Mouse (Mus musculus) cerebellum, adult 2 months (tissue): ENCODE measurements at regions not wholly inside any gene's neighbourhood (a gene's known extent, or its start where the extent isn't known, plus 50 kb on each side); places are given as distances from the start of the nearest gene placed in this dataset.

Experiments used
- DNase-seq, 2 experiments: peaks; one replicate each; pipeline ENCODE4 v3.0.0; 2021
- H3K27ac ChIP-seq: fragments of 200-500 bp; 2 replicates; pipeline ENCODE4 v1.5.1; 2012; ENCODE audit warnings: low read length, control low read depth, inconsistent platforms; ENCODE audit not compliant: insufficient read depth
- H3K27me3 ChIP-seq: fragments of 200-500 bp; 2 replicates; pipeline ENCODE4 v1.6.1; 2012; ENCODE audit warnings: inconsistent platforms, mild to moderate bottlenecking, low read length, moderate library complexity; ENCODE audit not compliant: control insufficient read depth, insufficient read depth
- H3K4me1 ChIP-seq: fragments of 200-500 bp; 2 replicates; pipeline ENCODE4 v1.6.1; 2011; ENCODE audit warnings: low read length; ENCODE audit not compliant: control insufficient read depth, insufficient read depth
- H3K4me3 ChIP-seq: fragments of 200-500 bp; replicated peaks from 2 replicates; pipeline ENCODE3; 2011; ENCODE audit warnings: mild to moderate bottlenecking, low read depth, low read length, control low read depth; ENCODE audit not compliant: insufficient read depth
- CTCF ChIP-seq: fragments of 200-500 bp; IDR thresholded peaks from 2 replicates; pipeline ENCODE4 v1.5.1; 2011; ENCODE audit warnings: low read depth, mild to moderate bottlenecking, control low read depth, low read length, moderate library complexity, borderline replicate concordance; ENCODE audit not compliant: insufficient read depth
- POLR2A ChIP-seq: fragments of 200-500 bp; IDR thresholded peaks from 2 replicates; pipeline ENCODE4 v1.6.1; 2011; ENCODE audit warnings: low read length, control low read depth, borderline replicate concordance; ENCODE audit not compliant: insufficient read depth
- WGBS: fragments of 180-500 bp; shearing (Covaris S2); methylation state at CpG from one replicate; pipeline ENCODE4 v1.1.7; 2018; 5-methylcytosine and 5-hydroxymethylcytosine counted together

DNA sequence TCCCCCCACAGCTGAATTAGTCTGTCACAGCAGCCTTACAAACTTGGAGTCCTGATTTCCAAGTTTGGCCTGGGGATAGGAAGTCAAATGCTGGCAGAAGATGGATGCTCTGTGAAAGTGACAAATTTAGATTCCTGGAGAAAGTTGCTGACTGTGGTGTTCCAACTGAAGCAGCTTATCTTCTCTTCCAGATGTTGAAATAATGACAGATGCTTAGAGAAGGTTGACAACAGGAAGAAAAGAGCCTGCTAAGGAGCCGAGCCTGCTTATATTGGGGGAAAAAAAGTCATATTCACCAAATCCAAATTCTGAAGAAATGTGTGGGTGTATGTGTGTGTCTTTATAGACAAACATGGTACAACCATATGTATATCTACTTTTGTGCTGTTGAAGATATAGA lies 1380.4 kb upstream of the Cdh8 start:
- Histone ChIP-seq H3K4me3 (no peak overlapping the region), H3K27ac (no peak overlapping the region), H3K27me3 (no peaks in the 10 kb centered on the region), H3K4me1 (no peaks in the 10 kb centered on the region)
- DNase-seq = no peak
- 61% methylated on average over 1 of the region's 1 CpGs for WGBS
- TF ChIP-seq POLR2A = no peak
- no peak for TF ChIP-seq CTCF

DNA sequence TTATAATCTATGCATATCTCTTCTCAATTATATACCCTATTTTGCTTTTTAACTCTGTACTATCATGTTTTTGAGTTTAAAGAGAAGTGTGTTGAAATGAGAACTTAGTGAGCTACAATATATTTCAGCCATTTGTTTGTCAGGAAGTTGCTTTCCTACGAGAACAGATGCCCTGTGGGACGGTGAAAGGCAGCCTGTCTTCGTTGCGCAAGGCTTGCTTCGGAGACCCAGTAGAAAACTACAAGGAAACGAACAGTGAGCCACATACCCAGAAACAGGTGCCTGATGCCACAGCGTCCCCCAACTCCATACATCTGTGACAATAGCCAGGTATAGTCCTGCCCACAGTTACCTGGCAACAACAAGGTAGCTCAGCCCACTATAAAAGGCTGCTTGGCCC lies 1377.7 kb upstream of the Cdh8 start:
- Histone ChIP-seq H3K27me3 (no peaks in the 10 kb centered on the region), H3K4me3 (no peak overlapping the region), H3K4me1 (no peaks in the 10 kb centered on the region), H3K27ac (no peak overlapping the region)
- TF ChIP-seq POLR2A = no peak
- TF ChIP-seq CTCF = no peak
- DNase-seq = no peak
- WGBS = 87% methylated on average over 7 of the region's 7 CpGs

DNA sequence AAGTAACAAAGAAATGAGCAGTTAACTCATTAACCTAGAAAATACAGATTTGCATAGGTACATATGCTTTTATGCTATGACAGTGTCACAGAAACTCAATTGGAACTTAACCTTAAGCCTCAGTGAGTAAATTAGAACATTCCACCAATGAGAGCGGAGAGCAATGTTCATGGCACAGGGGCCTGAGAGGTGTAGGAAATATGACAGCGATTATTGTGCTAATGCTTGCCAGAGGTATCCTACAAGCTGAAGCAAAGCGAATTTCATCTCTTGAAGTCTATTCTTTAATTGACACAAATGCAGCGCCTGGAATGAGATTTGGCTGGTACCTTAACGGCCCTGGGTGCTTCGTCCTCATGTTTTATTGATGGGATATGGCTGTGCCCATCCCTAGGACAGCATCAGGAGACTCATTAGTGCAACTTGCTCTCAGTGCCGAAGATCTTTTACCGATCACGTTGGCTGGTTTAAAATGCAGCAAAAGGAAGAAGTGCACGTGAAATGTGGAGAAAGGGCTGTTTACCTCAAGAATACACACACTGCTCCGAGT lies 1374.4 kb upstream of the Cdh8 start:
- 67% methylated on average over 11 of the region's 11 CpGs for WGBS
- H3K27ac ChIP-seq = no peak overlapping the region
- DNase-seq = no peak
- TF ChIP-seq CTCF = no peak
- TF ChIP-seq POLR2A = no peak
- H3K27me3 ChIP-seq = no peaks in the 10 kb centered on the region
- H3K4me3 ChIP-seq = no peak overlapping the region
- H3K4me1 ChIP-seq = no peaks in the 10 kb centered on the region

DNA sequence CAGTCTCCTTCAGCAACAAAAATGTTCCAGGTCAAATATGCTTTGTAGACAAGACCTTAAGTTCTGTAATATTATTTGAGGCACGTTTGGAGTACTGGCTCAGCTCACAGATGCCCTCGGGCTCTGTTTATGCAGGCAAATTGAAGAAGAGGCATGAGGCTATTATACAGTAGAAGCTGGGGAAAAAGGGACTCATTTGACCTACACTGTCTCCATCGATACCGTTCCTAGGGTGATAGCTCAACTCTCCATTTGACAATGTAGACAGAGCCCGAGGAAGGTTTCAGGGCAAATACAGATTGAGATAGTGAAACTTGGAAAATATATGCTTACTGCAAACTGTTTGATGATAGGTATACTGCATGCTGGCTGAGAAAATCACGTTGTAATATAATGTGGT lies 1371.9 kb upstream of the Cdh8 start:
- DNase-seq = no peak
- Histone ChIP-seq H3K4me1 (no peaks in the 10 kb centered on the region), H3K4me3 (no peak overlapping the region), H3K27ac (no peak overlapping the region), H3K27me3 (no peaks in the 10 kb centered on the region)
- 81% methylated on average over 6 of the region's 6 CpGs for WGBS
- no peak for TF ChIP-seq POLR2A
- no peak for TF ChIP-seq CTCF

DNA sequence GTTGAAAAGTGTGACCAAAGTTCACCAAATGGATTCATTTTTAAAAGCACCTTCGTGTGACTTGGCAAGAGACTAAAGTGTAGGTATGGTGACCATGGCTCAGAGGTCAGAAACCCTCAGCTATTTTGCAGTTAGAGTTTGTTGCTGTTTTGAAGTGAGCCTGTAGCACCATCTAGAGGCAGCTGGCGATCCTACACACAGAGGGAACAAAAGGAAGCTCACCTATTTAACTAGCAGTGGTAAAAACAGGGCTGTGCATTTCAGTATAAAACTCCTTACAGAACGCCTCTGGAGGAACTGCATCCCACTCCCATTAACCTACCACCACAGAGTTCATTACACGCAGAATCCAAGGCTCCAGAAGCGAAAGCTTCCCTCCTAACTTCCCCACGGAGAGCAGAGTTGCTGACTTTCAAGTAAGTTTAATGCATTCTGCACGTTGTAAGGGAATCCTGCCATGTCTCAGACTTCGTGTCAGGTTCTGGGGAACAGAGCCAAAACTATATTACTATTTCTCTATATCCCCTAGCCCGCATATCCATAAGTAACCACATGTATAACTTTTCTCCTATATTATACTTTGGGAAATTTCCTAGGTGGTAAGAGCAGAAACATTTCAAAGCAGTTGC lies 1356.6 kb upstream of the Cdh8 start:
- 15% methylated on average over 9 of the region's 9 CpGs for WGBS
- peak; percentile 31 to 56 for DNase-seq
- TF ChIP-seq CTCF = peak; percentile 82
- TF ChIP-seq POLR2A = no peak

DNA sequence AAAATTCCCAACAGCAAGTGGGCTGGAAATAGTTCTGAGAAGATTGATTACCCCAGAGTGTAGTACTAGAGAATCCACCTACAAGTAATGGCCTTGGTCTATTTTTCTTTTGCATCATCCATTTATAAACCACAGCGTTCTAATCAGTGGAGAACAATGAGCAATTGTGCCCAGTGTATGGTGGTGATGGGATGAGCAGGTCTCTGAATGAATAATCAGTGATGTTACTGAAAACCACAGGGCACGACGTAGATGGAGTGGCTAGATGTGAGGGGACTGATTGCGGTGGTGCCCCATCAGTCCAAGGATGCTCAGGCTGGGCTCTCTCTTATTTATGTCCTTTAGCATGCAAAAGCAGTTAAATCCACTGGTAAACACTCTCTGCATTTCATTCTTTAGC lies 1353.3 kb upstream of the Cdh8 start:
- no peak overlapping the region for H3K27ac ChIP-seq
- DNase-seq = no peak
- H3K4me1 ChIP-seq = no peaks in the 10 kb centered on the region
- 68% methylated on average over 4 of the region's 4 CpGs for WGBS
- TF ChIP-seq CTCF (no peak), POLR2A (no peak)
- H3K4me3 ChIP-seq = no peak overlapping the region
- H3K27me3 ChIP-seq = no peaks in the 10 kb centered on the region

More for the DNA sequence above, 1356.6 kb upstream of the Cdh8 start:
- Histone ChIP-seq H3K27me3 (no peaks in the 10 kb centered on the region), H3K4me1 (no peaks in the 10 kb centered on the region), H3K27ac (no peak overlapping the region), H3K4me3 (no peak overlapping the region)

DNA sequence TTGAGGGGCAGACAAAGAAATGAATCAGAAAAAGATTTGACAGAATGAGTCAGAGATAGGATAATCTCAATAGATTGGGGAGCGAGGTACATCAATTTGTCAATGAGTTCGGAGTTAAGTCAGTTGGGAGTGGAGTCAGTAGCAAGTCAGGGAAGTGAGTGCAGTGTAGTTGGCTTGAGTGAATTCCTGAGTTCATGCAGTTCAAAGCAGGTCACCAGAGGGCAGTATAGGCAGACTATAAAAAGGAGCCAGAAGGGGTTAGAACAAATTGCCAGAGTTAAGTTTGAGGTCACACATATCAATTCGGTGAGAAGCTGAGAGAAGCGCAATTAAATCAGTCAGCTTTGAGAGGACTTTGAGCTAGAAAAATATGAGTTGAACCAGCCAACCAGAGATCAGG lies 1317.7 kb upstream of the Cdh8 start:
- TF ChIP-seq CTCF (no peak), POLR2A (no peak)
- Histone ChIP-seq H3K4me1 (no peaks in the 10 kb centered on the region), H3K27me3 (no peaks in the 10 kb centered on the region)

DNA sequence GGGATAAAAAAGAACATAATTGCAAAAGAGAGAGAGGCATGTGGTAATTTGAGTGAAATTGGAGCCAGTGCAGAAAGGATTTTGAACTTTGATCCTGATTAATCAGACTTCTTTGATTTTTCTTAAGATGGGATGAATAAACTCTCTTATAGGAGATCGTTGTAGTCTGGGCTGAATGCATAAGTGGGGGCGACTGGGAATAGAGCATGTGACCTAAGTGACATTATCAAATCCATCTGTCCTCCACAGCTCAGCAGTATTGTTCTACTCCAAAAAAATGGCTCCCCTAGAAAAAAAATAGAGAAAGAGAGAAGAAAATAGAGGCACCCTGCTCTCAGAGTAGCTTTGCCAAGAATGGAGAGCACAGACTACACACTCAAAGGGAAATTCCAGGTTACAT lies 1286.1 kb upstream of the Cdh8 start:
- no peaks in the 10 kb centered on the region for H3K27me3 ChIP-seq
- TF ChIP-seq POLR2A (no peak), CTCF (no peak)
- H3K27ac ChIP-seq = no peak overlapping the region
- WGBS = 74% methylated on average over 2 of the region's 2 CpGs
- no peak overlapping the region for H3K4me3 ChIP-seq
- no peaks in the 10 kb centered on the region for H3K4me1 ChIP-seq
- DNase-seq = no peak

More for the DNA sequence above, 1317.7 kb upstream of the Cdh8 start:
- no peak for DNase-seq
- H3K4me3 ChIP-seq = no peak overlapping the region
- 90% methylated on average over 4 of the region's 4 CpGs for WGBS
- no peak overlapping the region for H3K27ac ChIP-seq
